Mouse (Mus musculus) activated CD4-positive, CD25-positive, alpha-beta regulatory T cell, adult 9 weeks (primary cell): ENCODE measurements around the gene Tas2r117. TPM values are rescaled to one million over a fixed set of nuclear protein-coding genes. Genes with fewer than 3 reads are reported as not detected.

Experiments
- polyA plus RNA-seq: library from polyadenylated mRNA; unstranded; fragments of 100-300 nt; shearing (Covaris generic); gene quantifications from one replicate; pipeline ENCODE4 v1.2.1, GENCODE M21; 2017

Tas2r117 gene
- not detected for polyA plus RNA-seq

GRCm38 (mm10) chr6:132802518-132802917 is at the start of gene Tas2r117:
Tas2r117 (plus strand) TSS chr6:132802818.

GRCm38 (mm10) chr6:132754430-132754829 is 48.2 kb upstream of the Tas2r117 start, which contains the start of gene Tas2r124:
Tas2r124 (plus strand) TSS chr6:132754730.

GRCm38 (mm10) chr6:132761831-132762230 is 40.8 kb upstream of the Tas2r117 start, which contains the start of gene Tas2r102:
Tas2r102 (plus strand) TSS chr6:132762131.

GRCm38 (mm10) chr6:132778062-132778461 is 24.6 kb upstream of the Tas2r117 start, which contains the start of gene Tas2r136:
Tas2r136 (minus strand) TSS chr6:132778162.

GRCm38 (mm10) chr6:132846842-132847241 is 44.2 kb downstream of the Tas2r117 start, which contains the start of gene Tas2r123:
Tas2r123 (plus strand) TSS chr6:132847142.

Other genes with a start within 250 kb of the Tas2r117 start
- not detected for gene Prh1, start 233.0 kb upstream of the Tas2r117 start, polyA plus RNA-seq
- not detected for gene Prp2, start 206.9 kb upstream of the Tas2r117 start, polyA plus RNA-seq
- not detected for gene A630073D07Rik, start 151.3 kb upstream of the Tas2r117 start, polyA plus RNA-seq
- gene Tas2r120, start 145.9 kb upstream of the Tas2r117 start, polyA plus RNA-seq: not detected
- not detected for gene Tas2r121, start 101.8 kb upstream of the Tas2r117 start, polyA plus RNA-seq
- gene Tas2r122, start 90.9 kb upstream of the Tas2r117 start, polyA plus RNA-seq: not detected
- not detected for gene Tas2r115, start 64.8 kb upstream of the Tas2r117 start, polyA plus RNA-seq
- gene Tas2r124, start 48.1 kb upstream of the Tas2r117 start, polyA plus RNA-seq: not detected
- not detected for gene Tas2r102, start 40.7 kb upstream of the Tas2r117 start, polyA plus RNA-seq
- gene Tas2r136, start 24.7 kb upstream of the Tas2r117 start, polyA plus RNA-seq: not detected
- gene Tas2r123, start 44.3 kb downstream of the Tas2r117 start, polyA plus RNA-seq: not detected
- not detected for gene Tas2r116, start 52.6 kb downstream of the Tas2r117 start, polyA plus RNA-seq
- gene Tas2r110, start 65.2 kb downstream of the Tas2r117 start, polyA plus RNA-seq: not detected
- gene Tas2r113, start 90.2 kb downstream of the Tas2r117 start, polyA plus RNA-seq: not detected
- not detected for gene Tas2r125, start 106.8 kb downstream of the Tas2r117 start, polyA plus RNA-seq
- gene Tas2r129, start 148.3 kb downstream of the Tas2r117 start, polyA plus RNA-seq: not detected
- not detected for gene Tas2r131, start 155.1 kb downstream of the Tas2r117 start, polyA plus RNA-seq
- not detected for gene Tas2r109, start 178.1 kb downstream of the Tas2r117 start, polyA plus RNA-seq
- gene Tas2r103, start 234.3 kb downstream of the Tas2r117 start, polyA plus RNA-seq: not detected